Mouse (Mus musculus) T-helper 2 cell (primary cell): ENCODE results near the gene Abca6.

ENCODE experiments used
- in situ Hi-C: fragments of 300-600 bp; cut with MboI, MseI; formaldehyde crosslinking; loops from one replicate; pipeline ENCODE4 v1.15.1; 2025; ENCODE audit warnings: high pct_unique_total_duplicates

Gene Abca6

GRCm38 (mm10) chr11:110251534-110251933, at the start of gene Abca6:
Gene Abca6, minus strand, starts transcription at chr11:110251776.
- in situ Hi-C loops: no loop called here

- in situ Hi-C loops: no loop called here
Measured at GRCm38 (mm10) chr11:110297917-110298533, 46.4 kb upstream of the Abca6 start.

- in situ Hi-C loops: no loop called here
Measured at GRCm38 (mm10) chr11:110290586-110290985, 39.0 kb upstream of the Abca6 start.

GRCm38 (mm10) chr11:110288423-110288822, 36.8 kb upstream of the Abca6 start:
- in situ Hi-C loops: no loop called here

GRCm38 (mm10) chr11:110287694-110288093, 36.1 kb upstream of the Abca6 start:
- in situ Hi-C loops: no loop called here

- in situ Hi-C loops: no loop called here
Measured at GRCm38 (mm10) chr11:110286331-110286730, 34.8 kb upstream of the Abca6 start.

- in situ Hi-C loops: no loop called here
Measured at GRCm38 (mm10) chr11:110284849-110285248, 33.3 kb upstream of the Abca6 start.

GRCm38 (mm10) chr11:110284185-110284787, 32.7 kb upstream of the Abca6 start:
- in situ Hi-C loops: no loop called here

GRCm38 (mm10) chr11:110274794-110275193, 23.2 kb upstream of the Abca6 start:
- in situ Hi-C loops: no loop called here

GRCm38 (mm10) chr11:110271745-110272144, 20.2 kb upstream of the Abca6 start:
- in situ Hi-C loops: no loop called here

GRCm38 (mm10) chr11:110268244-110268844, 16.8 kb upstream of the Abca6 start:
- in situ Hi-C loops: loop anchor here (5.0 kb wide), 2 partner anchors 311 to 401 kb away; no protein-coding TSS in a partner anchor

- in situ Hi-C loops: loop anchor here (5.0 kb wide), 2 partner anchors 310 to 400 kb away; no protein-coding TSS in a partner anchor
Measured at GRCm38 (mm10) chr11:110267232-110267631, 15.7 kb upstream of the Abca6 start.

GRCm38 (mm10) chr11:110266757-110267156, 15.2 kb upstream of the Abca6 start:
- in situ Hi-C loops: loop anchor here (5.0 kb wide), 2 partner anchors 309 to 399 kb away; no protein-coding TSS in a partner anchor

GRCm38 (mm10) chr11:110261867-110262266, 10.3 kb upstream of the Abca6 start:
- in situ Hi-C loops: no loop called here

- in situ Hi-C loops: no loop called here
Measured at GRCm38 (mm10) chr11:110257911-110258310, 6.3 kb upstream of the Abca6 start.

GRCm38 (mm10) chr11:110257061-110257460, 5.5 kb upstream of the Abca6 start:
- in situ Hi-C loops: no loop called here

- in situ Hi-C loops: no loop called here
Measured at GRCm38 (mm10) chr11:110252256-110252655, 680 bp upstream of the Abca6 start.

GRCm38 (mm10) chr11:110244730-110245129, 6.8 kb downstream of the Abca6 start:
- in situ Hi-C loops: no loop called here

- in situ Hi-C loops: no loop called here
Measured at GRCm38 (mm10) chr11:110237466-110237865, 14.1 kb downstream of the Abca6 start.

GRCm38 (mm10) chr11:110232975-110233374, 18.6 kb downstream of the Abca6 start:
- in situ Hi-C loops: no loop called here

GRCm38 (mm10) chr11:110217118-110217517, 34.5 kb downstream of the Abca6 start:
- in situ Hi-C loops: no loop called here

- in situ Hi-C loops: no loop called here
Measured at GRCm38 (mm10) chr11:110203930-110204329, 47.6 kb downstream of the Abca6 start.

GRCm38 (mm10) chr11:110198882-110199281, 52.7 kb downstream of the Abca6 start:
- in situ Hi-C loops: no loop called here
